Mouse (Mus musculus) heart, postnatal 0 days (tissue): ENCODE data around the gene Rgs6. TPM values are rescaled to one million over a fixed set of nuclear protein-coding genes. Genes with fewer than 3 reads are reported as not detected.

Experiments used
- ATAC-seq: fragments of 200-750 bp; cut with Nextera tagmentation; 2 replicates; pipeline ENCODE4 v1.8.0; 2017; ENCODE audit warnings: low read depth, moderate number of reproducible peaks, moderate library complexity; ENCODE audit not compliant: insufficient read depth
- DNase-seq: peaks from one replicate; pipeline ENCODE4 v3.0.0-alpha.2; 2016; ENCODE audit warnings: low spot score
- H3K27ac ChIP-seq: fragments of 300-500 bp; sonication (generic); 2 replicates; pipeline ENCODE4 v1.5.1; 2014; ENCODE audit warnings: low read depth, mild to moderate bottlenecking
- H3K27me3 ChIP-seq: fragments of 300-500 bp; sonication (generic); 2 replicates; pipeline ENCODE4 v1.6.1; 2014; ENCODE audit warnings: low read length, mixed read lengths; ENCODE audit not compliant: control insufficient read depth, insufficient read depth
- H3K36me3 ChIP-seq: fragments of 300-500 bp; sonication (generic); replicated peaks from 2 replicates; pipeline ENCODE4 v1.6.1; 2014; ENCODE audit warnings: low read length, mixed read lengths; ENCODE audit not compliant: control insufficient read depth, insufficient read depth
- H3K4me1 ChIP-seq: fragments of 300-500 bp; sonication (generic); 2 replicates; pipeline ENCODE4 v1.6.1; 2014; ENCODE audit warnings: antibody characterized with exemption; ENCODE audit not compliant: control insufficient read depth, insufficient read depth
- H3K4me2 ChIP-seq: fragments of 300-500 bp; sonication (generic); 2 replicates; pipeline ENCODE4 v1.6.1; 2014; ENCODE audit warnings: low read depth, mild to moderate bottlenecking, low read length, moderate library complexity
- H3K4me3 ChIP-seq: fragments of 300-500 bp; sonication (generic); 2 replicates; pipeline ENCODE4 v1.5.1; 2014; ENCODE audit warnings: low read depth, low read length
- H3K9ac ChIP-seq: fragments of 300-500 bp; sonication (generic); replicated peaks from 2 replicates; pipeline ENCODE4 v1.6.1; 2014; ENCODE audit warnings: low read depth, low read length, mixed read lengths
- H3K9me3 ChIP-seq: fragments of 300-500 bp; sonication (generic); replicated peaks from 2 replicates; pipeline ENCODE4 v1.6.1; 2016; ENCODE audit warnings: low read length; ENCODE audit not compliant: control insufficient read depth
- CTCF ChIP-seq: IDR thresholded peaks from 2 replicates; pipeline ENCODE4 v1.5.1; 2016; ENCODE audit warnings: antibody characterized with exemption, control low read depth, low read depth
- EP300 ChIP-seq: IDR thresholded peaks from 2 replicates; pipeline ENCODE4 v1.6.1; 2016; ENCODE audit warnings: antibody characterized with exemption, low read depth
- WGBS: fragments of 180-500 bp; shearing (Covaris S2); extraction: QIAGEN DNeasy Blood & Tissue Kit; methylation state at CpG from one replicate; pipeline ENCODE4 v1.1.7; 2014; 5-methylcytosine and 5-hydroxymethylcytosine counted together
- polyA plus RNA-seq: library from polyadenylated mRNA; unstranded; fragments of >200 nt; fragmentation: Nextera tagmentation; extraction: Ambion mirVana; gene quantifications from 2 replicates; pipeline ENCODE4 v1.2.1, GENCODE M21; 2015
- total RNA-seq: library from RNA; depleted of rRNA; stranded (reverse); fragments of >200 nt; gene quantifications from 2 replicates; pipeline ENCODE4 v1.2.3, GENCODE M21; 2014; ENCODE audit warnings: low replicate concordance

Rgs6 gene
- total and polyA plus RNA-seq, 2 experiments from 2014 or later, result 12.1 to 16.5 TPM

DNA sequence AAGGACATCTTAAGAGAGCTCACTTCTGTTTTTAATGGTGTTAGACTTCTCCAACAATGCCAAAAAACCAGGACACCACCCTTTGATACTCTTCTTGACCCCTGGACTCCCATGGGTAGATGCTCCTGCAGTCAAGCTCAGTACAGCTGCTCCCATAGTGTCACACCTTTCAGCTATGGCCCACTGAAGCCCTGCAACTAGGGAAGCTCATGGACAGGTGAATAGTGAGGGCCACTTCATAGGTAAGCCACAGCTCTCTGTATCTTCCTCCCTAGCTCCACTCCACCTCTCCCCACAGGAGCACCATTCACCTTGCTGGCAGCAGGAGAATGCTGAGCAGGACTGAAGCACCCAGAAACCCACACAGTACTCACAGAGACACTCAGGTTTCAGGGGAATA, 384.6 kb downstream of the Rgs6 start:
- no peak for DNase-seq

DNA sequence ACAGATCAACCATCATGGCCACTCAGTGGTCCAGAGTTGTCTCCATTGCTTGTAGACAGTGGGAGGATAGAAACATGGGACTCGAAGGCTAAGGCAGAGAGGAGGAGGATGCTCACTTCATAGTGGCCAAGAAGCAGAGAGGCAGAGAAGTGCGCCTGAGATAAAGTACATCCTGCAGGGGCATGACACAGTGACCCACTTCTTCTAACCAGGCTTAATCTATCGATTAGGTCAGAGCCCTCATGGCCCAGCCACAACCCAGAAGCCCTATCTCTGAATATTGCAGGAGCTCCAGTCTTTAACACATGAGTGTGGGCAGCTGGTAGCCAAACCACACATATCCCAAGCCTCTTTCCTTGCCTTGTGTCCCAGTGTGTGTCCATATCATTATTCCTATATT, 385.7 kb downstream of the Rgs6 start:
- H3K9me3 ChIP-seq, result no peaks in the 10 kb centered on the region
- no peak overlapping the region for H3K4me2 ChIP-seq
- H3K27me3 ChIP-seq, result no peaks in the 10 kb centered on the region
- no peaks in the 10 kb centered on the region for H3K36me3 ChIP-seq
- no peak overlapping the region for H3K27ac ChIP-seq
- ATAC-seq, result no peak
- no peak for DNase-seq
- 81% methylated on average over 3 of the region's 3 CpGs for WGBS
- H3K9ac ChIP-seq, result no peak overlapping the region
- no peak for TF ChIP-seq EP300
- TF ChIP-seq CTCF, result no peak
- no peak overlapping the region for H3K4me3 ChIP-seq
- H3K4me1 ChIP-seq, result no peaks in the 10 kb centered on the region

More for the DNA sequence above, 384.6 kb downstream of the Rgs6 start:
- Histone ChIP-seq H3K27ac (no peak overlapping the region), H3K4me2 (no peak overlapping the region), H3K27me3 (no peaks in the 10 kb centered on the region), H3K9me3 (no peaks in the 10 kb centered on the region), H3K9ac (no peak overlapping the region), H3K4me3 (no peak overlapping the region), H3K4me1 (no peaks in the 10 kb centered on the region), H3K36me3 (no peaks in the 10 kb centered on the region)
- no peak for TF ChIP-seq CTCF
- no peak for ATAC-seq

DNA sequence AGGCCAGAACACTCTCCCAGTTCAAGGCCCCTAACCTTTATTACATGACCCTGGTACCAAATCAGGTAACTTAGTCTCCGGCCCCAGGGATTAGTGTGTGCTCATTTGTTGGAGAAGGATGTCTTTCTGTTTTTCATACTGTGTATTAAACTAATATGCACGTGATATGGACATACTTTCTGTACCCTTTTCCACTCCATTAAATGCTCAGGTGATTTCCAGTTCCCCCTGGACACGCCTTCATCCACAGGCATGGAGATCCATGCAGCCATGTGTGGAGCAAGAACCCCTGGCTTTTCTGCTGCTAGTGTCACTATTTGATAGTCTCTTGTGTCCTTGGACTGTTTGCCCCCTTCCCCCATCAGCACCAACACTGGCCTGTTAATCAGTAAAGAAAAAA, 390.2 kb downstream of the Rgs6 start:
- no peak overlapping the region for H3K4me3 ChIP-seq
- H3K36me3 ChIP-seq, result no peaks in the 10 kb centered on the region
- H3K9me3 ChIP-seq, result no peaks in the 10 kb centered on the region
- no peak overlapping the region for H3K4me2 ChIP-seq
- no peaks in the 10 kb centered on the region for H3K27me3 ChIP-seq
- TF ChIP-seq EP300 (no peak), CTCF (no peak)
- H3K9ac ChIP-seq, result no peak overlapping the region
- no peak for DNase-seq
- no peak for ATAC-seq
- WGBS, result 88% methylated on average over 3 of the region's 3 CpGs
- H3K4me1 ChIP-seq, result no peaks in the 10 kb centered on the region
- H3K27ac ChIP-seq, result no peak overlapping the region

DNA sequence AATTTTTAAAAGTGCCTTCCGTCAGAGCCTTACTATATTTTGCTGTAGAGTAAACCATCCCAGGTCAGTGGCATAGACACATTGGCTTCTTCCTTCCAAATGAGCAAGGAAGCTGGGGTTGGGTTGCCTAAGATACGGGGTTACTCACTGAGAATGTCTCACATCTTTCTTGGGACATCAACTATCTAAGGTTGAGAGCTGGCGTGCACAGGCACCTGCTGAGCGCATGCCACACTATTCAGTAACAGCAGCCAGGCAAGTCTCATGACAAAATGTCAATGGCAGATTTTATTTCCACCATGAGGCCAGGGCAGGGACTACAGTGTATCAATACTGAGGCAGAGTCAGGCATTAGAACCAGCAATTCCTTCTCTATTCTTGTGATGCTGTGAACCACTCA, 394.6 kb downstream of the Rgs6 start:
- Histone ChIP-seq H3K27me3 (no peaks in the 10 kb centered on the region), H3K9ac (no peak overlapping the region), H3K4me1 (no peaks in the 10 kb centered on the region), H3K4me2 (no peak overlapping the region), H3K27ac (no peak overlapping the region), H3K4me3 (no peak overlapping the region), H3K9me3 (no peaks in the 10 kb centered on the region), H3K36me3 (no peaks in the 10 kb centered on the region)
- DNase-seq (no peak), ATAC-seq (no peak)
- TF ChIP-seq EP300 (no peak), CTCF (no peak)
- WGBS, result 89% methylated on average over 4 of the region's 4 CpGs

DNA sequence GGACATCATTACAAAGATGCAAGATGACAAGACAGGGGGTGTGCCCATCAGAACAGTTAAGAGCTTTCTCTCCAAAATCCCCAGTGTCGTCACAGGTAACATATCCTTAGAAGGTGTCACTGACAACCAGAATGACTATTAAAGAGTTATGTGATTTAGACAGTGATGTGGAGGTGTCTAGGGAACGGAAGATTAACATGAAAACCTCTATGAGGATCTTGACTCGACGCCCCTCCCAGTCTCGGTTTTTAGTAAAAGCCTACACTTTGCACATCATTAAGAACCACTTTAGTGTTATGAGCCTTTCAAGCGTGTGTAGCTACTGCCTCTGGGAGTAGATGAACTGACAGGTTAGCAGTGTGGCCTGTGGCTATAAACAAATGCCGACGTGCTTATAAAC, 397.2 kb downstream of the Rgs6 start:
- Histone ChIP-seq H3K4me3 (no peak overlapping the region), H3K9me3 (no peaks in the 10 kb centered on the region), H3K4me1 (no peaks in the 10 kb centered on the region), H3K27ac (no peak overlapping the region), H3K36me3 (no peaks in the 10 kb centered on the region), H3K27me3 (no peaks in the 10 kb centered on the region), H3K4me2 (no peak overlapping the region), H3K9ac (no peak overlapping the region)
- 90% methylated on average over 8 of the region's 8 CpGs for WGBS
- TF ChIP-seq EP300, result no peak
- TF ChIP-seq CTCF, result no peak
- no peak for ATAC-seq
- DNase-seq, result no peak

DNA sequence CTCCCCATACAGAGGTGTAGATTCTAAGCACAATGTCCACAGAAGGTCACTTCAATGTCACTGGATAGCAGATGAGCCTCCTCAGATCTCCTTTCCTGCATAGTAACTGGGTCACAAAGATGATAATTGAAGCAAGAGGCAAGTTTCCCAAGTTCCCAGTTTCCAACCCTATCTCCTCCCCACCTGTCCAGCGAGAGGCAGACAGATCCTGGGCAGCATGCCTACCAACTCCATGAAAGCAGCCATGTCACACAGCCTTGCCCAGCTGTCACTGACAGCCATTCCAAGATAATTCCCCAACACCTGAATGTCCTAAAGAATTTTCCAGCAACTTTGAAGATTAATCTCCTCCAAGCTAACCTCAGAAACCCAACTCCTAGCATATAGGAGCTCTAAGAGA, 399.6 kb downstream of the Rgs6 start:
- Histone ChIP-seq H3K36me3 (no peaks in the 10 kb centered on the region), H3K27ac (no peak overlapping the region), H3K4me3 (no peak overlapping the region), H3K27me3 (no peaks in the 10 kb centered on the region), H3K9ac (no peak overlapping the region), H3K9me3 (no peaks in the 10 kb centered on the region), H3K4me1 (no peaks in the 10 kb centered on the region), H3K4me2 (no peak overlapping the region)
- WGBS, result 44% methylated on average over 1 of the region's 1 CpGs
- no peak for ATAC-seq
- TF ChIP-seq EP300, result no peak
- no peak for TF ChIP-seq CTCF
- no peak for DNase-seq
